ENCODE assay signal across 11 mouse cellular contexts in genomic region chr7:44814423-44814822, GRCm38 (mm10). TPM values are rescaled to one million over a fixed set of nuclear protein-coding genes. Genes with fewer than 3 reads are reported as not detected.
A peak's percentile ranks its signal among the peaks of the same experiment; 100 is the strongest.
DNase-seq lines count a peak whose midpoint lies in the region; ATAC-seq and TF ChIP-seq lines count a peak whose summit lies in the region.
"Had no signal": no experiment of that assay in that cellular context is flagged by ENCODE, and none has a peak within 500 bp of the region (broad histone marks: within the 10 kb centered on the region; RNA-seq: fewer than 3 reads in every experiment).

No protein-coding gene starts in this region.

- H3K4me3 ChIP-seq in forebrain, embryonic 12.5 days (replicated peaks): no peak overlapping the region
- no peak overlapping the region for H3K4me3 ChIP-seq in forebrain, postnatal 0 days (ENCODE audit: low read depth, low read length)
- H3K4me3 ChIP-seq in lung, embryonic 15.5 days: no peak overlapping the region
- peak overlapping the region; percentile 88; the same call in 1 of the 2 replicates for H3K4me3 ChIP-seq in G1E (ENCODE audit: low read depth, low read length)
- 0 out of 2 replicates have a peak overlapping the region, but pooled peaks have one; percentile 84 for H3K4me3 ChIP-seq in liver, embryonic 12.5 days

- H3K36me3 ChIP-seq in forebrain, embryonic 12.5 days (replicated peaks): peaks cover 37% of the 10 kb centered on the region
- 0 out of 2 replicates have a peak, but pooled peaks cover 4% of the 10 kb centered on the region for H3K36me3 ChIP-seq in forebrain, postnatal 0 days (ENCODE audit: insufficient read depth)
- peaks cover 21% of the 10 kb centered on the region for H3K36me3 ChIP-seq in lung, embryonic 15.5 days
- H3K36me3 ChIP-seq in G1E (replicated peaks): peaks cover 79% of the 10 kb centered on the region
- H3K36me3 ChIP-seq in liver, embryonic 12.5 days: peaks cover 45% of the 10 kb centered on the region

- no peak for TF ChIP-seq CTCF in forebrain, postnatal 0 days (IDR thresholded peaks at IDR 0.05; ENCODE audit: low read depth)
- TF ChIP-seq CTCF in G1E (IDR thresholded peaks at IDR 0.05; ENCODE audit: low read depth, low read length): no peak

- 0 out of 2 replicates have a peak overlapping the region, but pooled peaks have one; percentile 98 for H3K27ac ChIP-seq in forebrain, embryonic 12.5 days
- H3K27ac ChIP-seq in forebrain, postnatal 0 days (ENCODE audit: low read depth, low read length): no peak overlapping the region
- no peak overlapping the region for H3K27ac ChIP-seq in lung, embryonic 15.5 days
- 0 out of 2 replicates have a peak overlapping the region, but pooled peaks have one; percentile 97 for H3K27ac ChIP-seq in liver, embryonic 12.5 days
- H3K27ac ChIP-seq: hindbrain, postnatal 0 days had no signal

- no peak for ATAC-seq in forebrain, embryonic 12.5 days (ENCODE audit: low FRiP score)
- no peak for ATAC-seq in forebrain, postnatal 0 days
- no peak for ATAC-seq in lung, embryonic 15.5 days (ENCODE audit: borderline replicate concordance, extremely low read depth, low FRiP score, low TSS enrichment)
- no peak for ATAC-seq in G1E (ENCODE audit: extremely low read depth, insufficient number of reproducible peaks, low FRiP score, poor library complexity, severe bottlenecking)
- no peak for ATAC-seq in liver, embryonic 12.5 days
- ATAC-seq in erythroid progenitor cell, adult 5-6 weeks (replicated peaks; ENCODE audit: low FRiP score, poor library complexity, severe bottlenecking): no peak
- ATAC-seq: hindbrain, postnatal 0 days had no signal

- 96% methylated on average over 3 of the region's 4 CpGs for WGBS in forebrain, embryonic 12.5 days
- WGBS in forebrain, postnatal 0 days: 97% methylated on average over 4 of the region's 4 CpGs
- WGBS in lung, embryonic 15.5 days: 83% methylated on average over 4 of the region's 4 CpGs
- WGBS in liver, embryonic 12.5 days (ENCODE audit: insufficient replicate concordance): 80% methylated on average over 3 of the region's 4 CpGs

- DNase-seq in forebrain, postnatal 0 days: no peak
- DNase-seq in lung, postnatal 14 days: no peak
- no peak for DNase-seq in G1E (ENCODE audit: low spot score)
- no peak for DNase-seq in left cerebral cortex, adult 9 months (ENCODE audit: low spot score in 2 of 2)
- DNase-seq: adrenal gland, postnatal 14 days had no signal

- H3K9ac ChIP-seq in forebrain, embryonic 12.5 days: no peak overlapping the region
- no peak overlapping the region for H3K9ac ChIP-seq in forebrain, postnatal 0 days
- H3K9ac ChIP-seq in lung, embryonic 15.5 days: no peak overlapping the region
- H3K9ac ChIP-seq in liver, embryonic 12.5 days: no peak overlapping the region

- H3K9me3 ChIP-seq in forebrain, embryonic 12.5 days: no peaks in the 10 kb centered on the region
- H3K9me3 ChIP-seq in forebrain, postnatal 0 days (ENCODE audit: low read length): no peaks in the 10 kb centered on the region
- no peaks in the 10 kb centered on the region for H3K9me3 ChIP-seq in lung, embryonic 15.5 days
- no peaks in the 10 kb centered on the region for H3K9me3 ChIP-seq in G1E (replicated peaks)
- H3K9me3 ChIP-seq in liver, embryonic 12.5 days (replicated peaks): no peaks in the 10 kb centered on the region
- H3K9me3 ChIP-seq: limb, embryonic 13.5 days had no signal

- no peaks in the 10 kb centered on the region for H3K27me3 ChIP-seq in forebrain, embryonic 12.5 days
- no peaks in the 10 kb centered on the region for H3K27me3 ChIP-seq in forebrain, postnatal 0 days (ENCODE audit: insufficient read depth, low read length)
- no peaks in the 10 kb centered on the region for H3K27me3 ChIP-seq in lung, embryonic 15.5 days
- H3K27me3 ChIP-seq in G1E (ENCODE audit: insufficient read depth, low read length): no peaks in the 10 kb centered on the region
- H3K27me3 ChIP-seq in liver, embryonic 12.5 days (replicated peaks): no peaks in the 10 kb centered on the region
- H3K27me3 ChIP-seq: limb, embryonic 13.5 days had no signal

- peak overlapping the region; percentile 90 for H3K4me2 ChIP-seq in forebrain, embryonic 12.5 days
- no peak overlapping the region for H3K4me2 ChIP-seq in forebrain, postnatal 0 days (ENCODE audit: low read depth)
- H3K4me2 ChIP-seq in lung, embryonic 15.5 days: peak overlapping the region; percentile 60
- H3K4me2 ChIP-seq in liver, embryonic 12.5 days: peak overlapping the region; percentile 88

- peaks cover 38% of the 10 kb centered on the region for H3K4me1 ChIP-seq in forebrain, embryonic 12.5 days
- H3K4me1 ChIP-seq in forebrain, postnatal 0 days (ENCODE audit: insufficient read depth): peaks cover 21% of the 10 kb centered on the region
- peaks cover 30% of the 10 kb centered on the region for H3K4me1 ChIP-seq in lung, embryonic 15.5 days
- H3K4me1 ChIP-seq in G1E (ENCODE audit: insufficient read depth, low read depth, low read length): peaks cover 42% of the 10 kb centered on the region
- peaks cover 48% of the 10 kb centered on the region for H3K4me1 ChIP-seq in liver, embryonic 12.5 days

RNA-seq across cellular contexts. Expression of gene Nup62, which starts 1.5 kb away (rescaled TPM):
- 94.6 and 105 TPM in 2 replicates for polyA plus RNA-seq in forebrain, embryonic 12.5 days (2016; fragmentation: Nextera tagmentation; extraction: Ambion mirVana)
- total RNA-seq in forebrain, postnatal 0 days (2014; rRNA removed): 58.0 and 68.7 TPM in 2 replicates
- 50.5 and 57.0 TPM in 2 replicates for polyA plus RNA-seq in forebrain, postnatal 0 days (2015; fragmentation: Nextera tagmentation; extraction: Ambion mirVana)
- polyA plus RNA-seq in lung, embryonic 15.5 days (2015; fragmentation: Nextera tagmentation; extraction: Ambion mirVana): 95.6 and 97.7 TPM in 2 replicates
- 96.5 and 160 TPM in 2 replicates for total RNA-seq in G1E (2014; fragmentation: Nextera tagmentation)
- 94.9 and 102 TPM in 2 replicates for total RNA-seq in G1E (2017)
- 85.4 and 157 TPM in 2 replicates for polyA plus RNA-seq in G1E (2012)
- polyA plus RNA-seq in liver, embryonic 12.5 days (2016; fragmentation: Nextera tagmentation; extraction: Ambion mirVana): 82.6 and 84.9 TPM in 2 replicates
- total RNA-seq in erythroid progenitor cell, adult 5-6 weeks (2015; ENCODE audit: low replicate concordance): 11.7 and 23.4 TPM in 2 replicates
- 37.4 and 39.4 TPM in 2 replicates for total RNA-seq in erythroid progenitor cell, adult 5-6 weeks (2017; ENCODE audit: low replicate concordance)

RNA-seq across cellular contexts. Expression of gene Il4i1, which starts 1.8 kb away (rescaled TPM):
- polyA plus RNA-seq in forebrain, embryonic 12.5 days (2016; fragmentation: Nextera tagmentation; extraction: Ambion mirVana): 2.3 and 2.5 TPM in 2 replicates
- 0.15 and 1.3 TPM in 2 replicates for total RNA-seq in forebrain, postnatal 0 days (2014; rRNA removed)
- 0.21 and 0.34 TPM in 2 replicates for polyA plus RNA-seq in forebrain, postnatal 0 days (2015; fragmentation: Nextera tagmentation; extraction: Ambion mirVana)
- 0.63 and 1.7 TPM in 2 replicates for polyA plus RNA-seq in lung, embryonic 15.5 days (2015; fragmentation: Nextera tagmentation; extraction: Ambion mirVana)
- total RNA-seq in G1E (2014; fragmentation: Nextera tagmentation) (4.2 and 14.4 TPM in 2 replicates), G1E (2017) (1.3 and 2.4 TPM in 2 replicates)
- polyA plus RNA-seq in G1E (2012): 3.1 and 3.2 TPM in 2 replicates
- polyA plus RNA-seq in liver, embryonic 12.5 days (2016; fragmentation: Nextera tagmentation; extraction: Ambion mirVana): 0.59 and 0.64 TPM in 2 replicates
- 0.72 and 2.1 TPM in 2 replicates for total RNA-seq in erythroid progenitor cell, adult 5-6 weeks (2015; ENCODE audit: low replicate concordance)
- total RNA-seq in erythroid progenitor cell, adult 5-6 weeks (2017; ENCODE audit: low replicate concordance): 2.6 and 3.1 TPM in 2 replicates

RNA-seq across cellular contexts. Expression of gene Atf5, which starts 2.0 kb away (rescaled TPM):
- polyA plus RNA-seq in forebrain, embryonic 12.5 days (2016; fragmentation: Nextera tagmentation; extraction: Ambion mirVana): 6.9 and 7.1 TPM in 2 replicates
- 10.1 and 15.9 TPM in 2 replicates for total RNA-seq in forebrain, postnatal 0 days (2014; rRNA removed)
- polyA plus RNA-seq in forebrain, postnatal 0 days (2015; fragmentation: Nextera tagmentation; extraction: Ambion mirVana): 3.9 and 4.7 TPM in 2 replicates
- polyA plus RNA-seq in lung, embryonic 15.5 days (2015; fragmentation: Nextera tagmentation; extraction: Ambion mirVana): 4.9 and 5.0 TPM in 2 replicates
- total RNA-seq in G1E (2014; fragmentation: Nextera tagmentation) (37.7 and 58.5 TPM in 2 replicates), G1E (2017) (5.2 and 8.6 TPM in 2 replicates)
- polyA plus RNA-seq in G1E (2012): 282 and 396 TPM in 2 replicates
- 5.4 and 5.7 TPM in 2 replicates for polyA plus RNA-seq in liver, embryonic 12.5 days (2016; fragmentation: Nextera tagmentation; extraction: Ambion mirVana)
- 3.4 TPM in 1 of 2 replicates, not detected in the other for total RNA-seq in erythroid progenitor cell, adult 5-6 weeks (2015; ENCODE audit: low replicate concordance)
- total RNA-seq in erythroid progenitor cell, adult 5-6 weeks (2017; ENCODE audit: low replicate concordance): 2.1 and 2.8 TPM in 2 replicates

RNA-seq across cellular contexts. Expression of gene Akt1s1, which starts 34.4 kb away (rescaled TPM):
- 95.2 and 96.0 TPM in 2 replicates for polyA plus RNA-seq in forebrain, embryonic 12.5 days (2016; fragmentation: Nextera tagmentation; extraction: Ambion mirVana)
- total RNA-seq in forebrain, postnatal 0 days (2014; rRNA removed): 89.9 and 109 TPM in 2 replicates
- 105 and 112 TPM in 2 replicates for polyA plus RNA-seq in forebrain, postnatal 0 days (2015; fragmentation: Nextera tagmentation; extraction: Ambion mirVana)
- 109 and 111 TPM in 2 replicates for polyA plus RNA-seq in lung, embryonic 15.5 days (2015; fragmentation: Nextera tagmentation; extraction: Ambion mirVana)
- total RNA-seq in G1E (2014; fragmentation: Nextera tagmentation) (13.3 and 14.4 TPM in 2 replicates), G1E (2017) (23.7 and 32.5 TPM in 2 replicates)
- polyA plus RNA-seq in G1E (2012): 290 and 566 TPM in 2 replicates
- polyA plus RNA-seq in liver, embryonic 12.5 days (2016; fragmentation: Nextera tagmentation; extraction: Ambion mirVana): 42.7 and 45.3 TPM in 2 replicates
- 1.8 and 3.8 TPM in 2 replicates for total RNA-seq in erythroid progenitor cell, adult 5-6 weeks (2015; ENCODE audit: low replicate concordance)
- 3.7 and 27.8 TPM in 2 replicates for total RNA-seq in erythroid progenitor cell, adult 5-6 weeks (2017; ENCODE audit: low replicate concordance)

RNA-seq across cellular contexts. Expression of gene Tbc1d17, which starts 34.5 kb away (rescaled TPM):
- polyA plus RNA-seq in forebrain, embryonic 12.5 days (2016; fragmentation: Nextera tagmentation; extraction: Ambion mirVana): 80.7 and 83.8 TPM in 2 replicates
- 71.9 and 378 TPM in 2 replicates for total RNA-seq in forebrain, postnatal 0 days (2014; rRNA removed)
- polyA plus RNA-seq in forebrain, postnatal 0 days (2015; fragmentation: Nextera tagmentation; extraction: Ambion mirVana): 87.8 and 115 TPM in 2 replicates
- polyA plus RNA-seq in lung, embryonic 15.5 days (2015; fragmentation: Nextera tagmentation; extraction: Ambion mirVana): 71.3 and 74.4 TPM in 2 replicates
- total RNA-seq in G1E (2014; fragmentation: Nextera tagmentation) (32.3 and 33.5 TPM in 2 replicates), G1E (2017) (25.7 and 33.5 TPM in 2 replicates)
- polyA plus RNA-seq in G1E (2012): 65.4 and 75.7 TPM in 2 replicates
- polyA plus RNA-seq in liver, embryonic 12.5 days (2016; fragmentation: Nextera tagmentation; extraction: Ambion mirVana): 34.4 and 39.6 TPM in 2 replicates
- total RNA-seq in erythroid progenitor cell, adult 5-6 weeks (2015; ENCODE audit: low replicate concordance): 6.8 and 58.3 TPM in 2 replicates
- 18.0 and 35.8 TPM in 2 replicates for total RNA-seq in erythroid progenitor cell, adult 5-6 weeks (2017; ENCODE audit: low replicate concordance)

Comparison
In these comparisons a context has a peak if more than half of its experiments do, and no peak if none do; other contexts are left out.
1. H3K27ac ChIP-seq: peak in forebrain, embryonic 12.5 days (single experiment) and liver, embryonic 12.5 days (single experiment); none in forebrain, postnatal 0 days (single experiment) and lung, embryonic 15.5 days (single experiment).
2. H3K4me3 ChIP-seq: peak in G1E (single experiment) and liver, embryonic 12.5 days (single experiment); none in forebrain, embryonic 12.5 days (single experiment), forebrain, postnatal 0 days (single experiment) and lung, embryonic 15.5 days (single experiment).
3. RNA of gene Atf5, which starts 2.0 kb away (polyA plus RNA-seq): 282 to 396 TPM in G1E; 6.9 to 7.1 TPM in forebrain, embryonic 12.5 days, 5.4 to 5.7 TPM in liver, embryonic 12.5 days, 4.9 to 5.0 TPM in lung, embryonic 15.5 days and 3.9 to 4.7 TPM in forebrain, postnatal 0 days; every median in the first group is over 10 times any median in the second.